8 mouse cellular contexts compared by ENCODE assay signal in genomic region chr7:41500151-41500934, GRCm38 (mm10). TPM values are rescaled to one million over a fixed set of nuclear protein-coding genes. Genes with fewer than 3 reads are reported as not detected.
A peak's percentile ranks its signal among the peaks of the same experiment; 100 is the strongest.
DNase-seq lines count a peak whose midpoint lies in the region; ATAC-seq and TF ChIP-seq lines count a peak whose summit lies in the region.

No protein-coding gene starts in this region.

- CTCF ChIA-PET in Patski (lab: Charles Lee), result interaction anchor here (1.0 to 2.5 kb wide), 2 partner anchors 17 to 132 kb away, joined by 3 to 7 read pairs; no protein-coding TSS in a partner anchor

- H3K4me1 ChIP-seq in megakaryocyte, embryonic 14.5 days, result peaks cover 10% of the 10 kb centered on the region; the same call in 1 of the 2 replicates

- H3K27me3 ChIP-seq in Patski, result no peaks in the 10 kb centered on the region
- no peaks in the 10 kb centered on the region for H3K27me3 ChIP-seq in megakaryocyte, embryonic 14.5 days (replicated peaks)

- ATAC-seq in Patski, result peak; percentile 28

- in situ Hi-C loops in Patski (cut with MboI; ENCODE audit: low pct_unique_long_range_greater_than_20kb), result no loop called here

- intact Hi-C loops in gastrocnemius, adult 2 months (cut with DNase I), result loop anchor here (2.0 to 10.0 kb wide), 2 partner anchors 132 to 994 kb away; partner anchors contain the start of gene Zfp788
- intact Hi-C loops in left cerebral cortex, postnatal 10 days (cut with DNase I), result loop anchor here (10.0 kb wide), 1 partner anchor 1776 kb away; no protein-coding TSS in a partner anchor

- TF ChIP-seq CTCF in Patski (IDR thresholded peaks at IDR 0.05), result peak; percentile 56
- TF ChIP-seq CTCF in gastrocnemius, adult 2 months (IDR thresholded peaks at IDR 0.05), result peak; percentile 71

- H3K27ac ChIP-seq in gastrocnemius, adult 2 months, result peak overlapping the region; percentile 88

- DNase-seq in Patski (ENCODE audit: low read depth, low spot score), result no peak
- peak; percentile 65 for DNase-seq in cerebellum, adult 8-10 months
- DNase-seq in gastrocnemius, adult 2 months, result peak; percentile 61
- DNase-seq in induced T-regulatory cell, adult 2 months (ENCODE audit: low read depth), result peak; percentile 77
- peak; percentile 55 to 56 for DNase-seq in left cerebral cortex, postnatal 10 days (ENCODE audit: extremely low spot score in 1 of 2, low spot score in 2 of 2)
- DNase-seq in right cerebral cortex, postnatal 10 days (ENCODE audit: low spot score in 2 of 2), result peak; percentile 72 to 79
- peak; percentile 51 for DNase-seq in yolk sac, embryonic 10.5 days (ENCODE audit: low spot score)

- H3K4me3 ChIP-seq in gastrocnemius, adult 2 months, result peak overlapping the region; percentile 77
- H3K4me3 ChIP-seq in megakaryocyte, embryonic 14.5 days (replicated peaks), result peak overlapping the region; percentile 97

- H3K36me3 ChIP-seq in megakaryocyte, embryonic 14.5 days (replicated peaks; ENCODE audit: low read length), result peaks cover 9% of the 10 kb centered on the region

- peaks cover 4% of the 10 kb centered on the region; the same call in 1 of the 2 replicates for H3K9me3 ChIP-seq in megakaryocyte, embryonic 14.5 days

- POLR2A ChIA-PET in Patski (lab: Charles Lee), result interaction anchor here (0.6 kb wide), 2 partner anchors 49 to 110 kb away, joined by 3 to 4 read pairs; no protein-coding TSS in a partner anchor

RNA-seq across cellular contexts. Expression of gene AW146154, which starts 0.7 kb away (rescaled TPM):
- polyA plus RNA-seq in Patski (2021), result 7.2 TPM
- 1 to 10 TPM; 4.0 to 4.7 TPM for total RNA-seq in gastrocnemius, adult 2 months (2021)
- 1 to 10 TPM; 8.4 to 9.5 TPM for total RNA-seq in left cerebral cortex, postnatal 10 days (2021)
- not detected in 2 replicates for polyA plus RNA-seq in megakaryocyte, embryonic 14.5 days (2012; ENCODE audit: insufficient read depth, low replicate concordance)

RNA-seq across cellular contexts. Expression of gene Gm20449, which starts 1.1 kb away (rescaled TPM):
- 0.05 TPM for polyA plus RNA-seq in Patski (2021)
- total RNA-seq in gastrocnemius, adult 2 months (2021), result under 1 TPM in 1 of 2 experiments, not detected in 1; 0.11 TPM
- under 1 TPM; 0.11 to 0.18 TPM for total RNA-seq in left cerebral cortex, postnatal 10 days (2021)
- not detected in 2 replicates for polyA plus RNA-seq in megakaryocyte, embryonic 14.5 days (2012; ENCODE audit: insufficient read depth, low replicate concordance)

RNA-seq across cellular contexts. Expression of gene Vmn2r57, which starts 51.8 kb away (rescaled TPM):
- polyA plus RNA-seq in Patski (2021), result 0.19 TPM
- total RNA-seq in gastrocnemius, adult 2 months (2021), result under 1 TPM; 0.20 to 0.22 TPM
- total RNA-seq in left cerebral cortex, postnatal 10 days (2021), result under 1 TPM; 0.24 TPM
- 0.03 TPM in 1 of 2 replicates, not detected in the other for polyA plus RNA-seq in megakaryocyte, embryonic 14.5 days (2012; ENCODE audit: insufficient read depth, low replicate concordance)
